Mouse (Mus musculus): ENCODE results near the gene Srrm2. TPM values are rescaled to one million over a fixed set of nuclear protein-coding genes. Genes with fewer than 3 reads are reported as not detected.
A peak's percentile ranks its signal among the peaks of the same experiment; 100 is the strongest.

The Srrm2 gene
- polyA plus RNA-seq, 1 experiment = 487 TPM

- TF ChIP-seq POLR2A (IDR thresholded peaks at IDR 0.05; ENCODE audit: borderline replicate concordance, control insufficient read depth, low read depth, low read length) (no peak), CTCF (IDR thresholded peaks at IDR 0.05; ENCODE audit: control insufficient read depth, insufficient read depth, low read length) (no peak)
- WGBS = 6% methylated on average over 45 of the region's 45 CpGs
- Histone ChIP-seq H3K4me3 (replicated peaks; ENCODE audit: control insufficient read depth, low read depth, low read length) (no peak within 1 kb of the TSS), H3K4me1 (ENCODE audit: control insufficient read depth, insufficient read depth, low read length) (peaks cover 9% of the 10 kb centered on the region; the same call in 1 of the 2 replicates), H3K27ac (ENCODE audit: control insufficient read depth, insufficient read depth, low read depth, low read length, poor library complexity) (no peak within 1 kb of the TSS)
Observed at GRCm38 (mm10) chr17:23745301-23746251, 44.8 kb upstream of the Srrm2 start, which contains the start of gene Kremen2. Gene Kremen2, minus strand, starts transcription at chr17:23745833.

- Histone ChIP-seq H3K4me1 (ENCODE audit: control insufficient read depth, insufficient read depth, low read length) (peaks cover 8% of the 10 kb centered on the region; the same call in 1 of the 2 replicates), H3K27ac (ENCODE audit: control insufficient read depth, insufficient read depth, low read depth, low read length, poor library complexity) (no peak overlapping the region), H3K4me3 (replicated peaks; ENCODE audit: control insufficient read depth, low read depth, low read length) (no peak overlapping the region)
- WGBS = 29% methylated on average over 12 of the region's 12 CpGs
- no peak for TF ChIP-seq POLR2A (IDR thresholded peaks at IDR 0.05; ENCODE audit: borderline replicate concordance, control insufficient read depth, low read depth, low read length)
- no peak for TF ChIP-seq CTCF (IDR thresholded peaks at IDR 0.05; ENCODE audit: control insufficient read depth, insufficient read depth, low read length)
Observed at GRCm38 (mm10) chr17:23746311-23746710, 44.0 kb upstream of the Srrm2 start.

GRCm38 (mm10) chr17:23746767-23747166 is 43.6 kb upstream of the Srrm2 start:
- H3K27ac ChIP-seq (ENCODE audit: control insufficient read depth, insufficient read depth, low read depth, low read length, poor library complexity) = no peak overlapping the region
- WGBS = 53% methylated on average over 3 of the region's 3 CpGs
- peaks cover 8% of the 10 kb centered on the region; the same call in 1 of the 2 replicates for H3K4me1 ChIP-seq (ENCODE audit: control insufficient read depth, insufficient read depth, low read length)
- no peak overlapping the region for H3K4me3 ChIP-seq (replicated peaks; ENCODE audit: control insufficient read depth, low read depth, low read length)
- TF ChIP-seq POLR2A (IDR thresholded peaks at IDR 0.05; ENCODE audit: borderline replicate concordance, control insufficient read depth, low read depth, low read length) (no peak), CTCF (IDR thresholded peaks at IDR 0.05; ENCODE audit: control insufficient read depth, insufficient read depth, low read length) (no peak)

GRCm38 (mm10) chr17:23747471-23747870 is 42.9 kb upstream of the Srrm2 start:
- Histone ChIP-seq H3K4me1 (ENCODE audit: control insufficient read depth, insufficient read depth, low read length) (peaks cover 8% of the 10 kb centered on the region; the same call in 1 of the 2 replicates), H3K27ac (ENCODE audit: control insufficient read depth, insufficient read depth, low read depth, low read length, poor library complexity) (no peak overlapping the region), H3K4me3 (replicated peaks; ENCODE audit: control insufficient read depth, low read depth, low read length) (no peak overlapping the region)
- TF ChIP-seq POLR2A (IDR thresholded peaks at IDR 0.05; ENCODE audit: borderline replicate concordance, control insufficient read depth, low read depth, low read length) = no peak
- no peak for TF ChIP-seq CTCF (IDR thresholded peaks at IDR 0.05; ENCODE audit: control insufficient read depth, insufficient read depth, low read length)
- 72% methylated on average over 3 of the region's 3 CpGs for WGBS

DNA sequence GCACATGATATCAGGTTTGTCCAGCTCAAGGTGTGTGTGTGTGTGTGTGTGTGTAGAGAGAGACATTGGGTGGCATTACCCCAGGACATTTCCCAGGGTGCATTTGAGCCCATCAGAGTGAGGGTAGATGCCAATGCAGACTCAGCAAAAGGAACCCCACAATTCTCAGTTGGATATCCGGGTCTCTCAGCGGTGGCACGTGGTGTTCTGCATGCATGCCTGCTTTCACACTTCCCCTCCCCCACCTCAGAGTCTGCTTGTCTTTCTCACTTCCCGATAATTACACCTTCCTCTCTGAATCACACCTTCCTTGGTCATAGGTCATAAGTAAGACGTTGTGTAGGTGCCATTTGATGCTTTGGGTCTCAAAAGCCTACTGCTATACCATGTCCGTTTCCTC is 42.3 kb upstream of the Srrm2 start:
- no peak for TF ChIP-seq CTCF (IDR thresholded peaks at IDR 0.05; ENCODE audit: control insufficient read depth, insufficient read depth, low read length)
- no peak for TF ChIP-seq POLR2A (IDR thresholded peaks at IDR 0.05; ENCODE audit: borderline replicate concordance, control insufficient read depth, low read depth, low read length)
- Histone ChIP-seq H3K27ac (ENCODE audit: control insufficient read depth, insufficient read depth, low read depth, low read length, poor library complexity) (no peak overlapping the region), H3K4me3 (replicated peaks; ENCODE audit: control insufficient read depth, low read depth, low read length) (no peak overlapping the region), H3K4me1 (ENCODE audit: control insufficient read depth, insufficient read depth, low read length) (peaks cover 8% of the 10 kb centered on the region; the same call in 1 of the 2 replicates)
- WGBS = 15% methylated on average over 6 of the region's 6 CpGs

DNA sequence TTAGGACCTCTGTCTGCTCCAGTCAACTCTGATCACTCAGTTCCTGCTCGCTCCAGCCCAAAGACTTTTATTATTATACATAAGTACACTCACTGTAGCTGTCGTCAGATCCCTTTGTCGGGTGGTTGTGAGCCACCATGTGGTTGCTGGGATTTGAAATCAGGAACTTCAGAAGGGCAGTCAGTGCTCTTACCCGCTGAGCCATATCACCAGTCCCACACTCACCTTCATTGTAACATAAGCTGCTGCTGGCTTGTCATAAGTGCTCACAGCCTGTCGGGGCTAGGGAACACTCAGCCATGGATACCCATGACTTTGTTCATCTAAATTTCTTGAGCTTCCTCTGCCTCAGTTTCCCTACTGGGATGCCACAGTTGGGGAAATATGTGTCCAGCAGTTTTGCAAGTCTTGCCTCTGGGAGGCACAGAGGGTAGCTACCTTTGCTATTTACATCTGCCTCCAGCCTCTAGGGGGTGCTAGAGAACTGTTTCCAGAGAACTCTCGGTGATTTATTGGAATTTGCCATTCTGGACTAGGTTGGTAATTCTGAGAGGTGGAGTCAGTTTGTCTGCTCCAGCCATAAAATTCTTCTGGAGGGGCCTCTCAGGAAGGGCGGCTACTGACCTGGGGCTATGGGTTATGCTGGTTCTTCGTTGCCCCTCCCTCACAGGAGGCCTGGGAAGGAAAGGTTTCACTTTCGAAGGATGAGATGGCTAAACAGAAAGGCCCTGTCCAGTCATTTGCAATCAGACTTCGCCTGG is 41.5 kb upstream of the Srrm2 start:
- WGBS = 14% methylated on average over 10 of the region's 10 CpGs
- Histone ChIP-seq H3K4me3 (replicated peaks; ENCODE audit: control insufficient read depth, low read depth, low read length) (peak overlapping the region; percentile 64), H3K4me1 (ENCODE audit: control insufficient read depth, insufficient read depth, low read length) (peaks cover 8% of the 10 kb centered on the region; the same call in 1 of the 2 replicates), H3K27ac (ENCODE audit: control insufficient read depth, insufficient read depth, low read depth, low read length, poor library complexity) (no peak overlapping the region)
- TF ChIP-seq POLR2A (IDR thresholded peaks at IDR 0.05; ENCODE audit: borderline replicate concordance, control insufficient read depth, low read depth, low read length) (no peak), CTCF (IDR thresholded peaks at IDR 0.05; ENCODE audit: control insufficient read depth, insufficient read depth, low read length) (peak; percentile 39; the same call in 1 of the 2 replicates)

DNA sequence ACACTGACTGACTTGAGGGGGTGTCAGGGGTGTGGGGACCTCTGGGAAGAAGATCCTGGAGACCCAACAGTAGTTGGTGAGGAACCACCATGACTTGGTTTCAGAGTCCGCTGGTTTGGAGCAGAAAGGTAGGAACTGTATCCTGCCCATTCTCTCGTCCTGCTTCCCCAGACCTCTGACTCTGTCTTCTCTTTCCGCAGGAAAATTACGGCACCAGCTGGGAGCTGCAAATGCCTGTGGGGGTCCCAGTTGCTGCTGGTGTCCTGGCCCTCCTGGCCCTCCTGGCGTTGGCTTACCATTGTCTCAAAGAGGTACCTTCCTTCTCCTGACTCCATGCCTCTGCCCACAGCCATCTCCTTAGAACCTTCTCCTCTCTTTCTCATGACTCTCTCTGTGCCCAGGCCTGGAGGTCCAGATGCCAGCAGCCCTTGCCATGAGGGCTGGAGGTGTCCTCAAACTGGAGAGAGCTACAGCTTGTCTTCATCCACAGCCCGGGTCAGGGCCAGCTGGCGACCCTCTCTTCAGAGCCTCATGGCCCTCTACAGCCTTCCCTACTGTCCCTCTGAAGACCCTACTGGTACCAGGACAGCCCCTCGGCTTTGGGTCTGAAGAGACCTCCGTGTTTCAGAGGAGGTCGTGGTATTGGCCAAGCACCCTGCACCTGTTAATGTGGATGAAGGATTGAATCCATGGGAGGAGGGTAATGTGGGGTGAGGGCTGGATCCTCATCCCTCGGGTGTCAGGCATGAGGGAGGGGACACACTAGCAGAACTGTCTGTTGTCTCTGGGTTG is 40.7 kb upstream of the Srrm2 start:
- Histone ChIP-seq H3K27ac (ENCODE audit: control insufficient read depth, insufficient read depth, low read depth, low read length, poor library complexity) (no peak overlapping the region), H3K4me3 (replicated peaks; ENCODE audit: control insufficient read depth, low read depth, low read length) (peak overlapping the region; percentile 64), H3K4me1 (ENCODE audit: control insufficient read depth, insufficient read depth, low read length) (peaks cover 8% of the 10 kb centered on the region; the same call in 1 of the 2 replicates)
- 75% methylated on average over 11 of the region's 11 CpGs for WGBS
- TF ChIP-seq POLR2A (IDR thresholded peaks at IDR 0.05; ENCODE audit: borderline replicate concordance, control insufficient read depth, low read depth, low read length) (no peak), CTCF (IDR thresholded peaks at IDR 0.05; ENCODE audit: control insufficient read depth, insufficient read depth, low read length) (no peak)
